Mouse (Mus musculus): ENCODE data around the gene Mios.

Gene Mios

DNA sequence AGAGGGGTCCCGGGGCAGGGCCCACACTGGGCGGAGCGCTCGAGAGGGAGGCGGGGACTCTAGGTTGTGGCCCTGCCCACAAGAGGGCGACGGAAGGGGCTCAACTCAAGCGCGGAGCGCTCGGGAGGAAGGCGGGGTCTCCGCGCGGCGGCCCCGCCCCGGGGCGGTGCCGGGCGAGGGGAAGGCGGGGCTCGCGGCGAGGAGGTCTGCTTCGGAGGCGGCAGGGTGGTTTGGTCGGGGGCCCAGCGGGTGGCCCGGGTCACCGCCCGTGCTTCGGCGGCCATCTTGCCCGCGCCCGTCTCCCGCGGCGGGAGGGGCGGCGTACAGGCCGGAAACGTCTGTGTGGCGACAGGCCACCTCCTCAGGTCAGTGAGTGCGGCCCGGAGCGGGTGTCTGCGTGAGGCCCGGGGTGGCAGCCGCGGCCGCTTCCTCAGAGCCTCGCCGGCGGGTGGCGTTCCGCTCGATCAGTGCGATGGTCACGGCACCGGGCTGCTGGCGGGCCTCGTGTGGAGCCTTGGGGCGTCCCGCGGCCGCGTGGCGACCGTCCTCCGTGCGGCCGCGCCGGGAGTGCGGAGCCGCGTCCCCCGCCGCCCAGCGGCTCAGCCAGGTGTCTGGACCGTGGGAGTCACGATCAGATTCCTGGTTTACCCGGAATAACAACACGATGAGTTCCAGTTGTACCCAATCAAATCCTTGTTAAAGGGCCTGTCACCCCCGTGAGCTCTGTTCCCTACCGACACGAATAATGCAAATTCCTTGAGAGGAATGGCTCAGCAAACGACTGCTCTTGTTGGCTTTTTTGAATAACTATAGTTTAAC, at the start of gene Mios:
TSS of gene Mios (plus strand) at position 176 of the 819 bp plus-strand sequence.
- peak; percentile 88 for DNase-seq

DNA sequence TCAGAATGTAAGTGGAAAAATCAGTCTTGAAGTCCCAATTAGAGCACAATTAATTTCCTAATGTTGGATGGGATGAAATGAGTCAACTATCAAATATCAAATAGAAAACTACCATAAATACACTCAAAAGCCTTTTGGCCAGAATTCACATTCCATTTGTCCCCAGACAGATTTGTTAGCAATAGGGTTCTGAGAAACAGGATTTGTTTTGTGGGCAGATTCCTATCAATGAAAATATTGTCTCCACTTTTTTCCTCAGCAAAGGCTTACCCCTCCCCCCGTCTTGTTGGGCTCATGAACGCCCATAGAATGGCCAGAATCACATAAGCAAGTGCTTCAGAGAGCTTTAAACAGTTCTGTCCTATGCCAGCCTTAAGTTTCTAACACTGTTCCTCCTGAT, 49.0 kb upstream of the Mios start:
- no peak for DNase-seq

DNA sequence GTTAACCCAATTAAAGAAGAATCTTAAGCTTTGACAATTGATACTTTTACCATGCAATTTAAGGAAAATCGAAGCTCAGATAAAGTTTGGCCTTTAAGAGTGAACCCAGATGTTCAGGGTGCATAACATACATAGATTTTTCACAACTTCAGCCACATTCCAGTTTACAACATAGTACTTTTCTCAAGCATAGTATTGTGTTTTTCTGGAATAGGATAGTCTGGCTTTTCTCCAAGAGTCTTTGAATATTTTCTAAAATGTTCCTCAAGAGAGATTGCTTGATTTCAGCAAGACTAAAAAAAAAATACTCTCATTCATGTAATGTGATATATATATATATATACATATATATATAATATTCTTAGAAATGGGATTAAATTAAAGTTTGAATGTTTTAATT, 44.3 kb upstream of the Mios start:
- no peak for DNase-seq

DNA sequence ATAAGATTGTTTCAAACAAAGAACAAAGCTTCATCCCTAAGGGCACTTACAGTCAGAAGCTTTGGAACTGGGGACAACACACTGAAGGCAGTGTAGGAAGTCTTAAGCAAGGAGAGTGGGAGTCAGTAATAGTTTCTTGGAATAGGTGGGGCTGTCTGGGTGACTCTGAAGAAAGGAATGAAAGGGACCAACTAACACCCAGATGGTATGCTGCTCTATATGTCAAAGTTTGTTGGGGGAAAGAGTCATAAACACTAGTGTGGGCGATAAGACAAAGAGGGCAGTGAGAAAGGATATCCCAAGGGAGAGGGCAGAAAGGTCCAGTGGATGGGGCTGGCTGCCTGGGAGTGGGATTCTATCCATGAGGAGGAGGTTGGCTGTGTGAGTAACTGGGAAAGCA, 36.9 kb upstream of the Mios start:
- DNase-seq = no peak

DNA sequence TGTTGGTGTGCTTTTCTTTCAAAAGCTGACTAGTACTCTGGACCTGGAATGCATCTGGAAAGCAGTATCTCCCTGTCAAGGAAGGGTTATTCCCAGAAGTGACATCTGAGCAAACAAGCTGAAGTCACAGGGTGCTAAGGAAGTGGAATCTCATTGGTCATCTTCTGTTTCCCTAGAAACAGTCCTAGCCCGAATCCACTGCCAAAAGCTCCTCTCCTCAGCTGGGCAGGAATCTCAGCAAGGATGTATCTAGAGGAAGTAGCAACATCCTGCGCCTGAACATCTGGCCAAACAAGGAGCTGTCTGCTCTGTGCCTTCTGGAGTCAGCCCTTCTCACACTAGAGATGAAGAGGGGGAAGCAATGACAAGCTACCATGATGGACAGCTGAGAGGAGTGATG, 35.0 kb upstream of the Mios start:
- no peak for DNase-seq

DNA sequence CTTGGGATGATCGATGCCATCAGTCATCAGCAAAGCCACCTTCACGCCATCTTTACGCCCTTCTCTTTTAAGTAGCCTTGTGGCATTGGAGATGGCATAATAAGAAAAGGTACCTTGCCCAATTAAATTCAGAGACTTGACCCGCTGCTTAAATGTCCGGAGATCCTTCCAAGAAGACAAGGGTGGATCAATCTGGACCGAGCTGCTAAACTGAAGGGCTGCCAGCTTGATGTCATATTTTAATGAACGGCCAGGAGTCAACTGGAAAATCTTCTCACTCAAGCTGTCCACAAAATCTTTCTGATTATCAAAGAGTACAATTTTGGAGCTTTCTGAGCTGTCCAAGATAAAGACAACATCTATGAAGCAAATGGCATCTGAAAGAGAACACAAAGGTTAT, 33.7 kb upstream of the Mios start:
- DNase-seq = no peak

DNA sequence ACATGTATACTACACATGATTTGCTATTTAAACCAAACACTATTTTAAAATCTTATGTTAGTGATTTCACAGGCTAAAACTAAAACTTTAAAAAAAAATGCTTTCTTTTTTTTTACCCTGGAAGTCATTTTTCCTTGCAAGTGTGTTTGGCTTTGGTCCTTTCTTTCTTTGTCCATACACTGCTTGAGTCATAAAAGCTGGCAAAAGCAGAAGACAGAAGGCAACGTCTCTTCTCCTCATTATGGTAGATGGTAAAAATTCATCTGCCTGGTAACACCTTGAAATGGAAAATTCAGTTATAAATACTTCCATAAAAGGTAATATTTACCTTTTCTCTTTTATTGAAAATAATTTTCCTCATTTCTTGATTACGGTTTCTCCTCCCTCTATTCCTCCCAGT, 32.9 kb upstream of the Mios start:
- no peak for DNase-seq

DNA sequence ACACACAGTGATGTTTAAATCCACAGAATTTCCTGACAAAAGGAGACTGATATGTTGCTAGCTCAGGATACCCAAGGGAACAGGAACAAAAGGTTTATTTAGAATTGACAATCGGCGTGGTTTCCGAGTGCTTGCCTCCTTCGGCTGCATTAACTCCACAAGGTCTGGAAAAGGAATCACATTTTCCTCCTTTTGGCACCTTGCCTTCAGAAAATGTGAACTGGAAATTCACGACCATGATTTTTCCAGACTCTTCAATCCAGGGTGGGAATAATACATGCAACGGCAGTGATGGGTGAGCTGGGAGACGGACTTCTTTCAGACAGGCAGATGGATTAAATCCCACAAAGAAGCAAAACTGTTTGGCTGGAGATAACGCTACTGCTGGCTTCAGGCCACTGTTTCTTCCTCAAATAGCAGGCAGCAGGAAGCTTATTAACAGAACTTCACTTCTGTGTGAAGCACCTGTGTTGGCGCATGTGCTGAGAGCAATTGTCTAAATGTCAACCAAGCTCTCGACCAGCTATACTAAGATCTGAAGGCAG, 30.6 kb upstream of the Mios start:
- no peak for DNase-seq

DNA sequence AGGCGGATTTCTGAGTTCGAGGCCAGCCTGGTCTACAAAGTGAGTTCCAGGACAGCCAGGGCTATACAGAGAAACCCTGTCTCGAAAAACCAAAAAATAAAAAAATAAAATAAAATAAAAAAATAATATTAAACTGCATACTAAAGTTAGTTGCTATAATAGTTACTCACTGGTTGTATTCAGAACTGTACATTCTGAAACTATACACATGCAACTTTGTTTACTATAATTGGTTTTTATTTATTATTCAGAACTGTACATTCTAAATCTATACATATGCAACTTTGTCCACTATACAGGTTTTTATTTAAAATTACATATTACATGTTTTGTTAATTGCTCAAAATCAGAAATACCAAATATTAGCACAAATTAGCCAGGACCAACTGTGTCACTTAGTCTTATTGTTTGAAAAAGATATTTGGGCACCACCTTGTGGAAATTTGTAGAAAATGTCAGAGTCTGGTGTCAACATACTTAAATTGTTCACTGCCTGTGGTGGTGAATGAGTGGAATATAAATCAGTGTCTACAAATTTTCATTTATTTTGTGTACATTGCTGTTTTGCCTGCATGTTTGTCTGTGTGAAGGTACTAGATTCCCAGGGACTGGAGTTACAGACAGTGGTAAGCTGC, 20.3 kb upstream of the Mios start:
- DNase-seq = no peak

DNA sequence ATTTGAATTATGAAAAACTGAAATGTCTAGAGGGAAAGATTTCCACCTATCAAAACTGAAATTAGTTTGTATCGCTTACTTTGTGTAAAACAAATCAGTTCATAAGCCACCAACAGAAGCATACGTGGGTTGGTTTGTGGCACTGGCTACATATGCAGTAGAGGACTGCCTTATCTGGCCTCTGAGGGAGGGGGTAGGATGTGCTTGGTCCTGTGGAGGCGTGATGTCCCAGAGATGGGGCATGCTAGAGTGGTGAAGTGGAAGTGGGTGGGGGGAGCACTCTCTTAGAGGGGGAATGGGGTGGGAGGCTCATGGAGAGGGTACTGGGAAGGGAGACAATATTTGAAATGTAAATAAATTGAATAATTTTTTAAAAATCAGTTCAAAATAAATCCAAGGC, 19.1 kb upstream of the Mios start:
- no peak for DNase-seq

DNA sequence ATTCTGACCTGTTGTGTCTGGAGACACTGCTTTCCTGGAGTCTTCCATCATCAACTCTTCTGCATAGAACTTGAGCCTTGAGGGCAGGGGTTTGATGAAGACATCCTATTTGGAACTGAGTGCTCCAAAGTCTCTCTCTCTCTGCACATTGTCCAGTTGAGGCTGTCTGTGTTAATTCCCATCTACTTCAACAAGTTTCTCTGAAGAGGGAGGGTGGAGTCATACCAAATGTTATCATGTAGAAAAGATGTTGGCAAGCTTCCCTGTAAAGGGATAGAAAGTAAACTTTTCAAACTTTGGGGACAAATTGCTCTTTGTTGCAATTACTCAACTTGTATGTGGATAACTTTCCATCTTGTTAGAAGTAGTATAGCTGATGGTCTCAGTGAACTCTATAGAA, 16.5 kb upstream of the Mios start, which contains the start of gene Col28a1:
TSS of gene Col28a1 (minus strand) at position 101 of the 400 bp plus-strand sequence.
- DNase-seq = no peak

DNA sequence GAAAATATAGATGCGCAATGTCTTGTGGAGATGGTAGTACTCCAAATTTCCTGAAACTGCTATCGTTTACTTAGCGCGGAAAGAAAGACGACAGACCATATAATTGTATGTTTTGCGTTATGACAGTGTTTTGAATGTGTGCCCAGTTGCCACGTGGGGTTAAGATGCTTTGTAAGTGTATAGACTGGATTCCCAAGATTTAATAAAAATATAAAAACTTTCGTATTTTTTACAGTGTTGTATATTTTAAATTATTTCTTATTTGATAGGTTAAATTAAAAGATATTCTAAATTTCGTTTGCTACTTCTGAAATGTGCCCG, 804 bp downstream of the Mios start:
- no peak for DNase-seq

DNA sequence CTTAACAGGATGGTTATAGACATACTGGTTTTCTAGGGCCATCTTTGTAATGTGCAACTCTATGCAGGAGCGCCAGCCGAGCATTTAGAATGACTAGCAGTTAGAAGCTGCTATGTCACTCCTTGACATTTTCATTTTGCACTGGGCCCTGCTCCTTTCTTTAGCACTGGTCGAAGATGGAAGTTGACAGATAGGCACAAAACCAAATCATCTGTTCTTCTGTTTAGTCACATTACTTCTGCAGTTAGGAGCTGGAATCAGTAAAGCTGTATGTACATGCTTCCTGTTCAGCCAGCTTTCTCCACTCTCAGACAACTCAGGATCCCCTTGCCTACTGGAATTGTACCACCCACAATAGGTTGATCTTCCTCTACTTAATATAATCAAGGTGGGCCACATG, 1.6 kb downstream of the Mios start:
- DNase-seq = no peak

DNA sequence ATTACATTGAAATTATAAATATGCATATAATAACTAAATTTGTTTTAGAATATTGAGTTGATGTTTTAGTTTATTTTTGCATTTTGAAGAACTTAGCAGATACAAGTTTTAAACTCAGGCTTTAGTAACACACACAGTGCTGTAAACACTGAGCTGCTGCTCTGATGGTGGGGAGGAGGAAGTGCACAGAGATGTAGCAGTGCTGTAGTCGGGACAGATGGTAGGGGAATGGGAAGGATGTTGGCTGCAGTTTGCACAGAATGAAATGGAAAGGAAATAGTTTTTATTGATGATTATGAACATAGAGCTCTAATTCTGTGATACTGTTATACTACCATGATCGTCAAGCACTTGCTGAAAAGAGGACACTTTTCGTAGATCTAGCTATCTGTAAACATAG, 18.0 kb downstream of the Mios start:
- no peak for DNase-seq

DNA sequence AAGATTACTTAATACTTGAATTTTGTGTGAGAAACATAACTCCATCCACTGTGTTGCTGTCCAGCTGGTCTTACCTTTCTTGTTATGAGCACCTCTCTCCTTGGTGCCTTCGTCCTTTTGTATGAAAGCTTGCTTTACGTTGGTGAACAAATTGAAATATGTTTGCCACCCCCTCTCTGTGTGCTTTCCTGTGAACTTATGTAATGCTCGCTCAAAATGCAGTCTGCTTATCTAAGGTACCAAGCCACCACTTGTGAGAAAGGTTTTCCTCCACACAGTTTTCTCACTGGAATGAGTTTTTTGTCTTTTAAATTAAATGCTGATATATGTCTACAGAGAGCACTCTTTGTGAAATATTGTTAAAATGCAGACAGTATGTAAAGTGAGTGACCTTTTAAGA, 19.6 kb downstream of the Mios start:
- no peak for DNase-seq

DNA sequence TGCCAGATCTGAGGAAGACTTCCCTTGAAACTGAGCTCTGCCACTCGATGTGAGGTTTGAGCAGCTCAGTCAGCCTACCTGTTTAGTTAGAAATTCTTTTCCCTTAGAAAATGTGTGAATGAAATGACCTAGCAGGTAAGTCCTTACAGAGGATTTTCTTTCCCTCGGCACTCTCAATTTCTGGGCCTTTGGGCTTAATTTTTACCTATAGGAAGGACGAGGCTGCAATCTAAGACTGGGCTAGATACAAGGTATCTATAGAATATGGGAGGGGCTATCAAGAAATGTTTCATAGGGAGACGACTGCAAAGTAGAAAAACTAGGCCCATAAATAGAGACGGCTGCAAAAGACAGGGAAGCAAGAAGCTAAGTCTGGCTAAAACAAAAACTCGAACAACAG, 49.3 kb downstream of the Mios start:
- DNase-seq = no peak

DNA sequence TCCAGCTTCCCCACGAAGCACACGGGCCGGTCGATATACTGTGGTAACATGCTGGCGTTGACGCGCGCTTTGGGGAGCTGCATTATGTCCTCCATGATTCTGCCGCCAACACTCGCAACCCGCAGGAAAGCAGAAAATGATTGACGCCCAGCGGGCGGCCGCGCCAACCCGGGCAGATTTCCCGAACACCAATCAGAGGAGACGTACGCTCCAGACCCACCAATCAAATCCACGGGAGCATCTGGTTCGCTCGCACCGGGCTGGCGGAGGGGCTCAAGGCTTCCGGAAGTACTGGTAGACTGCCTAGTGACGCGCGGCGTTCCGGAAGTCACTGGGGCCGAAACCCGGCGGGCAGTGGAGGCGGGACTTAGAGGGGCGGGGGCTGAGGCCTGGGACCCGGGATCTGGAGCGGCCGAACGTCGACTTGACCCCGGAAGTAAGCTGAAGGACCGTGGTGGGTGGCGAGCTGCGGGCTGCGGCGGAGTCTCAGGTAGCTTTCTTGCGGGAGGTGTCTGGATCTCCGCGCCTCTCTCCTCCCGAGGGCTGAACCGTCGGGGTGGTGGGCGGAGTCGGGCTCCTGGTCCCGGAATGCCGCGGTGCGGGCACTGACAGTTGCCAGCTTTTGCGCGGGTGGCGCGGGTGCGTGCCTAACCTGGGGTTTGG, 50.1 kb downstream of the Mios start, which contains the start of the genes Rpa3, Umad1 and Gm45062:
TSS of gene Rpa3 (minus strand) at position 170 of the 663 bp plus-strand sequence.
TSS of gene Umad1 (plus strand) at position 285 of the 663 bp plus-strand sequence.
TSS of gene Gm45062 (plus strand) at position 447 of the 663 bp plus-strand sequence.
- peak; percentile 94 for DNase-seq

DNA sequence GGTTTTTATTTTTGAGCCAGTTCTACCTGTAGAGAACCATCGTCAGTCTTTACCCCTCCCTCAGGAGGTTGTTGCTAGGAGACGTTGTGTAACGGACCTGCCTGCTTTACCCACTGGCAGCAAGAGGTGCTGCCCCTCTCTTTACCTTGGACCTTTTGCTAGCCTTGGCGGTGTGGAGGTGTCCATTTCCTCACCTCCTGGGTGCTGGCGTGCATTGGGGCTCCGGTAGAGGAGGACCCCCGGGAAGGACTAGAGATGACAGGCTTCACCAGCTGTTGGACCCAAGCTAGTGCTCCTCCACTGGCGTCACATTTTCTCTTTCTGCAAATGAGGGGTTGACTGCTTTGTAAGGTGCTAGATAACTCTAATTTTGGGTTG, 50.6 kb downstream of the Mios start:
- DNase-seq = no peak

DNA sequence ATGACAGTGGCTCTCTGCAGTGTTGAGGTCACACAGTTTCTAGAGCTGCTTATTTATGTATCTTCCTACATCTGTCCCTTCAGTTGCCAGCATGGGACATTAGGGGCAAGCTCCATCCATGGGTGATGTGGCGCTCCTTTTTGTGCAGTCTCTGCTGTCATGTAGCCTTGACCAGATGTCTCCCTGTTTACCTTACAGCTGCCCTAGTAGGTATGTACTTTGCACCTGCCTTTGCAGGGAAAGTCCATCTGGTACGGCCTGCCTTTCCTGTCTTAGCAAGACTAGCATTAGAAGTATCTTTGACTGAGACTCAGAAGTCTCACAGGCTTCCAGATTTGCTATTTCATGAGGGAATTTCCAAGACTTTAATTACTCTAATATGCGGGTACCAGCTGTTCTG, 62.0 kb downstream of the Mios start:
- DNase-seq = no peak

DNA sequence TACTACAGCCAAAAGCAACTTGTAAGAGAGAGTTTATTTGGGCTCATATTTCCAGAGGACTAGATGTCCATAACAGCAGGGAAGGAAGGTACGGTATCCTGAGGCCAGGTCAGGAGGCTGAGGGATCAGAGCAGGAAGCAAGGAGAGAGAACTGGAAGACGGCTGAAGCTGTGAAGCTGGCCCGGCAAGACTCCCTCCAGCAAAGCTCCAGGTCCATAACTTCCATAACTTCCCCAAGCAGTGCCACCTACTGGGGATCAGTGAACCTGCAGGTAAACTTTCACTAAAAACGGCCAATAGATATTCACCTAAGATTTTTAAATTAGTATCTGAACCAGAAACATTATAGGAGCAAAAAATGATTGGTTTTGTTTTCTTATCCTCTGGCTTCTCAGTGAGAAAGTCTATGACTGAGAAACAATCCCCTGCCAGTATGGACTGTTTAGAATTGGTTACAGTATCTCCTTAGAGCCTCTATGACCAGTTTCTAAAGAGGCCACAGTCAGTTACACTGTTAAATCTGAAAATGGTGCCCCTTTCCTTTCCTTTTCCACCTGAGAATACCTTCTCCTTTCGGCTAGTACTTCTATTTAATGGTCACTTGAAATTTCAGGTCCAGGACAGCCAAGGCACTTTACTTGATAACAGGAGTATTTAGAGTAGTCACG, 65.5 kb downstream of the Mios start:
- DNase-seq = peak; percentile 62

DNA sequence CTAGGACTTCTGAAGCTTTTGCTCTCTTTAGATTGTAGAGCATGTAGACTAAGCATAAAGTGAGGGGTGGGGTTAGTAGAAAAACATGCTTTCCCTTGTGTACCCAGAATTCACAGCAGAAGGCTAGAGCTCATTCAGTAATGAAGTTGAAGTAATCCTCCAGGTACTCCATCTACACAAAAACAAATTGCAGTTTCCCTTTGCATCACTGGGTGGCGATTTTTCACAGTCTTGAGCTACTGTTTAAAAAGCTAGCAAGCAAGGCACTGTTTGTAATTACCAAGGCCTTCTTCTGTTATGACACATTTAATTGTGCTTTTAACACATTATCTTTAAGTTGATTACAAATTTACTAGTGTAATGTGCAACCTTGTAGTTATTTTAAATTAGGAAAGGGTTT, 66.1 kb downstream of the Mios start:
- peak; percentile 92 for DNase-seq

DNA sequence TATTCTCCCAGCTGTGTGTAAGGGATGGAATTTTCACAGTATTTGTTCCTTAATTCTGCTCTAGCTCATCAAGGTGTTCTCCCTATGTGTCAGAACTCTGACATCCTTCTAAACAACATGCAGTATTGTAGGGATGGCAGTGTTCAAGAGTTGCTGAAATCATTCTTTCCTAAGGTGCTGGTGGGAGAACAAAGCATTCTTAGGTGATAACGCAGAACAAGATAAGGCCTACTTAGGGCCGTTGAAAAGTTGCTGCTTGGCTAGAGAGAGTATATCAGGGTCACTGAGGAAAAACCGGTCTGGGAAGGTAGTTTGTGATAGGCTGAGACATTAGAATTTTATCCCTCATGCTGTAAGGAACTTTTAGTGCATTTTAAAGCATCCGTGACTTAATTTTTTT, 67.4 kb downstream of the Mios start:
- DNase-seq = no peak

DNA sequence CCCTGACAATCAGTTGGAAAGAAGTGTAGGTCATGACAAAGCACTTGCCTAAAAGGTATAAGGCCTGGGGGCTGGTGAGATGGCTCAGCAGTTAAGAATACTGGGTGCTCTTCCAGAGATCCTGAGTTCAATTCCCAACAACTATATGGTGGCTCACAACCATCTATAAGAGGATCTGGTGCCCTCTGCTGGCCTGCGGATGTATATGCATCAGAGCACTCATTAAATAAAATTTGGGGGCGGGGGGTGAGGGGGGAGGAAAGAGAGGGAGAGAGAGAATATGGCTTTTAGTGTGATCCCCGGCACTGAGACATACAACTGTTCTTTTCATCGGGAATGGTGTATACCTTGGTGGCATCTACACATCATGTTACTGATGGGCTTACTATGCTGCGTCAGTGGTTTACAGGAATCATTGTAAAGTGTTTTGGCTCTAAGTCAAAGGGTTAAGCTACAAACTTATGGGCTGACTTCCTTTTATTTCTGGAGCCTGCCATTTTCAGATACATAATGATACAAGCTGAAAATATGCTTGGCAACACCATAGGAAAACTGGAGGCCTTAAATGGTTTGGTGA, 69.5 kb downstream of the Mios start:
- peak; percentile 40 for DNase-seq
